Mouse (Mus musculus) intestine, embryonic 15.5 days (tissue): ENCODE measurements around the gene Raver2. TPM values are rescaled to one million over a fixed set of nuclear protein-coding genes. Genes with fewer than 3 reads are reported as not detected.
A peak's percentile ranks its signal among the peaks of the same experiment; 100 is the strongest.
"Not testable (repeated sequence)": the region's sequence is repeated elsewhere in the genome, so short reads cannot be mapped to it uniquely, and the experiment has no call there.

ENCODE experiments used
- ATAC-seq: fragments of 200-750 bp; cut with Nextera tagmentation; 2 replicates; pipeline ENCODE4 v1.8.0; 2017; ENCODE audit warnings: moderate TSS enrichment, moderate library complexity
- H3K27ac ChIP-seq: fragments of 300-500 bp; sonication (generic); 2 replicates; pipeline ENCODE4 v1.5.1; 2015; ENCODE audit warnings: mild to moderate bottlenecking, inconsistent platforms
- H3K27me3 ChIP-seq: fragments of 300-500 bp; sonication (generic); replicated peaks from 2 replicates; pipeline ENCODE4 v1.6.1; 2015; ENCODE audit warnings: inconsistent platforms
- H3K36me3 ChIP-seq: fragments of 300-500 bp; sonication (generic); 2 replicates; pipeline ENCODE4 v1.6.1; 2015; ENCODE audit warnings: inconsistent platforms
- H3K4me1 ChIP-seq: fragments of 300-500 bp; sonication (generic); replicated peaks from 2 replicates; pipeline ENCODE4 v1.6.1; 2015; ENCODE audit warnings: inconsistent platforms
- H3K4me2 ChIP-seq: fragments of 300-500 bp; sonication (generic); replicated peaks from 2 replicates; pipeline ENCODE4 v1.6.1; 2015; ENCODE audit warnings: mild to moderate bottlenecking, inconsistent platforms
- H3K4me3 ChIP-seq: fragments of 300-500 bp; sonication (generic); replicated peaks from 2 replicates; pipeline ENCODE4 v1.5.1; 2015; ENCODE audit warnings: inconsistent platforms
- H3K9ac ChIP-seq: fragments of 300-500 bp; sonication (generic); 2 replicates; pipeline ENCODE4 v1.6.1; 2015; ENCODE audit warnings: inconsistent platforms
- H3K9me3 ChIP-seq: fragments of 300-500 bp; sonication (generic); 2 replicates; pipeline ENCODE4 v1.6.1; 2016; ENCODE audit warnings: inconsistent platforms
- WGBS: fragments of 180-500 bp; shearing (Covaris S2); methylation state at CpG from one replicate; pipeline ENCODE4 v1.1.7; 2015; 5-methylcytosine and 5-hydroxymethylcytosine counted together
- polyA plus RNA-seq: library from polyadenylated mRNA; unstranded; fragments of >200 nt; fragmentation: Nextera tagmentation; extraction: Ambion mirVana; gene quantifications from 2 replicates; pipeline ENCODE4 v1.2.1, GENCODE M21; 2015

Raver2 gene
- polyA plus RNA-seq, 1 experiment from 2014 or later: 6.6 TPM

DNA sequence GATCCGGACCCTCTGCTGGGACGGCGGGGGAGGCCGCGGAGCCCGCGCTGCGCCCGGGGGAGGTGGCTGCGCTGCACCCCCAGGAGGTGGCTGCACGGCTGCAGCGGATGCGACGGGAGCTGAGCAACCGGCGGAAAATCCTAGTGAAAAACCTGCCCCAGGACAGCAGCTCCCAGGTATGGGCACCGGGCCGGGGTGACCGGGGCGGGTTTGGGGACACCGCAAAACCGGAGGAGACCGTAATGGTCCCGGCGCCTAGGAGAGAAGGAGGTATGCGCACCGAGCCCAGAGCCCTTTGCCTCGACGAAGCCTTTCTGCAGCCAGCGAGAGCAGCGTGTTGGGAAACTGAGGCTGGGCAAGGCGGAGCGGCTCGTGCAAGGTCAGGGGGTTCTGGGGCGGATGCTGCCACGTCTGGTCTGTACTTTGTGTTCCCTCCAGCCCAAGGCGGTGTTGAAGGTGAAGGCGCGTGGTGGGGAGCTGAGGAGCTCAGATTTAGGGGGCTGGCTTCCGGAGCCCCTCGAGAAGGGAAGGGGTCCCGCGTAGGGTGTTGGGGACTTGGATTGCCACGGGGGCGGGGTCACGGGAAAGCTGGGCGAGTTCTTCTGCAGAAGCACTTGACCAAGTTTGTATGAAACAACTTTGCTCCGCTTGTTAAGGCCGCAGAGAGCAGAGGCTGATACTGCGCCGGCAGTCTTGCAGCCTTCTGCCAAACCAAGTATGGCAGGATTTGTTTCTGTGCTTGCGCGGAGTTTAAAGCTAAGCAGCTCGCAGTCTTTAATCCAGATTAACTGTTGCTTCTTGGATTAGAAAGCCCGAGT, 580 bp downstream of the Raver2 start:
- H3K4me2 ChIP-seq: peak overlapping the region; percentile 96
- H3K36me3 ChIP-seq: no peaks in the 10 kb centered on the region
- peak overlapping the region; percentile 62 for H3K9ac ChIP-seq
- H3K9me3 ChIP-seq: no peaks in the 10 kb centered on the region
- H3K4me1 ChIP-seq: 0 out of 2 replicates have a peak, but pooled peaks cover 8% of the 10 kb centered on the region
- WGBS: 1% methylated on average over 55 of the region's 55 CpGs
- ATAC-seq: peak; percentile 86
- no peaks in the 10 kb centered on the region for H3K27me3 ChIP-seq
- peak overlapping the region; percentile 80 for H3K4me3 ChIP-seq
- H3K27ac ChIP-seq: 0 out of 2 replicates have a peak overlapping the region, but pooled peaks have one; percentile 51

DNA sequence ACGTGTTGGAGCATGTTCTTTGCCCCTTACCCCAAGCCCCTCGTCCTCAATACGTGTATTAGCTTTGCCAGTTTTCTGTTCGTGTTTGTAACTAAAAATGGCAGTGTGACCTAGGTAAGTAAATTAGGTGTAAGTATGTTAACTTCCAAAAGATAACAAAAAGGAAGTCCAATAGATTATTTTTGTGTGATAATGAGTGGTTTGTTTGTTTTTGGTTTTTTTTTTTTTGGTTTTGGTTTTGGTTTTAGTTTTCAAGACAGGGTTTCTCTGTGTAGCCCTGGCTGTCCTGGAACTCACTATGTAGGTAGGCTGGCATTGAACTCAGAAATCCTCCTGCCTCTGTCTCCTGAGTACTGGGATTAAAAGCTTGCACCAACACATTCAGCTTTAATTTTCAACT, 2.8 kb downstream of the Raver2 start:
- Histone ChIP-seq H3K4me3 (no peak overlapping the region), H3K9me3 (no peaks in the 10 kb centered on the region), H3K27ac (no peak overlapping the region), H3K4me1 (0 out of 2 replicates have a peak, but pooled peaks cover 10% of the 10 kb centered on the region), H3K9ac (no peak overlapping the region), H3K4me2 (no peak overlapping the region), H3K36me3 (no peaks in the 10 kb centered on the region), H3K27me3 (no peaks in the 10 kb centered on the region)
- WGBS: 70% methylated on average over 4 of the region's 4 CpGs
- ATAC-seq: no peak

GRCm38 (mm10) chr4:101076425-101076824, 7.6 kb downstream of the Raver2 start:
- no peak overlapping the region for H3K4me2 ChIP-seq
- no peaks in the 10 kb centered on the region for H3K36me3 ChIP-seq
- ATAC-seq: peak; percentile 25; the same call in 1 of the 2 replicates
- H3K9me3 ChIP-seq: no peaks in the 10 kb centered on the region
- 27% methylated on average over 3 of the region's 3 CpGs for WGBS
- no peak overlapping the region for H3K9ac ChIP-seq
- H3K27me3 ChIP-seq: no peaks in the 10 kb centered on the region
- 0 out of 2 replicates have a peak, but pooled peaks cover 4% of the 10 kb centered on the region for H3K4me1 ChIP-seq
- H3K27ac ChIP-seq: no peak overlapping the region
- no peak overlapping the region for H3K4me3 ChIP-seq

DNA sequence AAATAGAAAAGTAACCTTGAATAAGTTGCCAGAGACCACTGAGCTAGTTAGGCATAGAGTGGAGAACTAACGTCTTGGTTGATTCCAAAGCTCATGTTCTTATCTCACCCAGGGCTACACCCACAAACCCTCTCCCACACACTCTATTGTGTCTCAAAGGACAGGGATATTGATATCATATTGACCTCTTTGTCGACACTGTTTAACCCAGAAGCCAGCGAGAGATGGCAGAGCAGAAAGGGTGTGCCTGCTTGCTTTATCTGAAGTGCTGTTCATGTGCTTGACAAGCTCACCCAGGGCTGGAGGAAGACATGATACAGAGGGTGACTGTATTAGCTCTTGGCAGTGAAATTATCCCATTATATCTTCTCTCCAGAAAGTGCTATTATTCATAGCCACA, 11.2 kb downstream of the Raver2 start:
- H3K9ac ChIP-seq: no peak overlapping the region
- no peak overlapping the region for H3K4me3 ChIP-seq
- peaks cover 20% of the 10 kb centered on the region for H3K4me1 ChIP-seq
- H3K27ac ChIP-seq: no peak overlapping the region
- no peaks in the 10 kb centered on the region for H3K9me3 ChIP-seq
- H3K36me3 ChIP-seq: no peaks in the 10 kb centered on the region
- no peak overlapping the region for H3K4me2 ChIP-seq
- peak; percentile 76 for ATAC-seq
- WGBS: 42% methylated on average over 3 of the region's 3 CpGs
- no peaks in the 10 kb centered on the region for H3K27me3 ChIP-seq

- H3K4me2 ChIP-seq: peak overlapping the region; percentile 34
Observed at GRCm38 (mm10) chr4:101082176-101082888, 13.5 kb downstream of the Raver2 start.

DNA sequence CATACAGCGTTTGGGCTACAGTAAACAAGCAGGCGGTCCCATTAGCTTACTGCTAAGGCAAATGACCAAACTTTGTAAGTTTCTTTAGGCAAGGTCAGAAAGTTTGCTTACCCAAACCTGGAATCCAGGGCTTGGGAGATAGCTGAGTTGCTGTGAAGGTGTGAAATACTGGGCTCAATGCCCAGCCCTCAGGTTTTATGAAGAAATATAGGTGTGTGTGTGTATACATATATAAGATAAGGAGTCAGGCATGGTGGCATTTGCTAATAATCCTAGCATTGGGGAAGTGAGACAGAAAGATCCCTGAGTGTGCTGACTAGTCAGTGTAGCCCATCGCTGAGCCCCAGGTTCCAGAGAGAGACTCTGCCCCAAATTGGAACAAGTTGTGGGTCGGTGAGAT, 16.1 kb downstream of the Raver2 start:
- Histone ChIP-seq H3K36me3 (no peaks in the 10 kb centered on the region), H3K27ac (no peak overlapping the region), H3K9ac (no peak overlapping the region), H3K4me3 (no peak overlapping the region), H3K4me2 (no peak overlapping the region), H3K9me3 (no peaks in the 10 kb centered on the region), H3K4me1 (peaks cover 17% of the 10 kb centered on the region), H3K27me3 (no peaks in the 10 kb centered on the region)
- ATAC-seq: no peak
- WGBS: 74% methylated on average over 4 of the region's 4 CpGs

More at GRCm38 (mm10) chr4:101082176-101082888, 13.5 kb downstream of the Raver2 start:
- no peaks in the 10 kb centered on the region for H3K27me3 ChIP-seq
- peaks cover 17% of the 10 kb centered on the region for H3K4me1 ChIP-seq
- peak overlapping the region; percentile 28 for H3K27ac ChIP-seq
- H3K9ac ChIP-seq: no peak overlapping the region
- H3K36me3 ChIP-seq: no peaks in the 10 kb centered on the region
- WGBS: 23% methylated on average over 17 of the region's 17 CpGs
- no peaks in the 10 kb centered on the region for H3K9me3 ChIP-seq
- peak; percentile 68 for ATAC-seq
- H3K4me3 ChIP-seq: no peak overlapping the region

DNA sequence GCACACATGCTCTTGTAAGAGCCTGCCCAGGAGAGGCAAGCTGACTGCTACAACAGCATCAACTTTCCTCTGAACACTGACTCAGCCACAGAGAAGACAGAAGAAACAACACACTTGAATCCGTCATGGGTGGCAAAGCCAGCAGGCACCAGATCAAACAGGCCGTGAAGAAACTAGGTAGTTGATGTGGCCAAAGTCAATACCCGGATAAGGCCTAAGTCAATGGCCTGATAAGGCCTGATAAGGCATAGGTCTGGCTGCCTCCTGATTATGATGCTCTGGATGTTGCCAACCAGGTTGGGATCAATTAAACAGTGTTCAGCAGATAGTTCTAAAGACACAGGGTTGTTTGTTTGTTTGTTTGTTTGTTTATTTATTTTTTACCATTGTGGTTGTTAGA, 17.3 kb downstream of the Raver2 start:
- H3K36me3 ChIP-seq: no peaks in the 10 kb centered on the region
- no peak overlapping the region for H3K27ac ChIP-seq
- H3K9me3 ChIP-seq: no peaks in the 10 kb centered on the region
- peaks cover 17% of the 10 kb centered on the region for H3K4me1 ChIP-seq
- no peaks in the 10 kb centered on the region for H3K27me3 ChIP-seq
- H3K4me2 ChIP-seq: no peak overlapping the region
- 72% methylated on average over 3 of the region's 3 CpGs for WGBS
- no peak overlapping the region for H3K4me3 ChIP-seq
- H3K9ac ChIP-seq: no peak overlapping the region
- ATAC-seq: no peak

DNA sequence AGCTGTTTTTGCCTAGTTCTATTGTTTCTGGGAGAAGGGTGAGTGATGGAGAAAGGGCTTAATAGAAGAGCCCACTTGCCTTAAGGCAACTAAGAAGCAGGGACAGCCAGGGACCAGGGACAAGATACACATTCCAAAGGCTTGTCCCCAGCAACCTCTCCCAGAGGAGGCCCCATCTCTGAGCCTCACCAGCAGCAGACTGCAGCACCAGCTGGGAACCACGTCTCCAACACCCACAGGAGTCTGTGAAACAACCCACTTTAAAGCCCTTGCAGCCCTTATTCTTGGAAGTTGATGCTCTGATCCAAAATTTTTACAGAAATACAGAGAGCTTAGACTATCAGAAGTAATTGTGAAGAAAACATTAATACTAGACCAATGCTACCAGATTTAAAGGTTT, 18.9 kb downstream of the Raver2 start:
- H3K27me3 ChIP-seq: no peaks in the 10 kb centered on the region
- H3K36me3 ChIP-seq: no peaks in the 10 kb centered on the region
- no peak overlapping the region for H3K4me2 ChIP-seq
- H3K4me1 ChIP-seq: peaks cover 5% of the 10 kb centered on the region
- no peaks in the 10 kb centered on the region for H3K9me3 ChIP-seq
- no peak for ATAC-seq
- 43% methylated on average over 1 of the region's 1 CpGs for WGBS
- H3K4me3 ChIP-seq: no peak overlapping the region
- no peak overlapping the region for H3K27ac ChIP-seq
- no peak overlapping the region for H3K9ac ChIP-seq

GRCm38 (mm10) chr4:101090630-101091029, 21.8 kb downstream of the Raver2 start:
- not testable (repeated sequence) for H3K4me2 ChIP-seq, H3K27ac ChIP-seq, H3K36me3 ChIP-seq, H3K4me1 ChIP-seq, H3K9ac ChIP-seq, H3K9me3 ChIP-seq, H3K27me3 ChIP-seq, ATAC-seq, H3K4me3 ChIP-seq
- 96% methylated on average over 3 of the region's 3 CpGs for WGBS

- Histone ChIP-seq H3K9ac (no peak overlapping the region), H3K9me3 (no peaks in the 10 kb centered on the region), H3K27me3 (no peaks in the 10 kb centered on the region), H3K27ac (no peak overlapping the region), H3K4me2 (no peak overlapping the region), H3K4me1 (no peaks in the 10 kb centered on the region), H3K4me3 (no peak overlapping the region), H3K36me3 (no peaks in the 10 kb centered on the region)
- peak; percentile 41; the same call in 1 of the 2 replicates for ATAC-seq
- 33% methylated on average over 10 of the region's 10 CpGs for WGBS
Observed at GRCm38 (mm10) chr4:101093292-101093691, 24.5 kb downstream of the Raver2 start.

DNA sequence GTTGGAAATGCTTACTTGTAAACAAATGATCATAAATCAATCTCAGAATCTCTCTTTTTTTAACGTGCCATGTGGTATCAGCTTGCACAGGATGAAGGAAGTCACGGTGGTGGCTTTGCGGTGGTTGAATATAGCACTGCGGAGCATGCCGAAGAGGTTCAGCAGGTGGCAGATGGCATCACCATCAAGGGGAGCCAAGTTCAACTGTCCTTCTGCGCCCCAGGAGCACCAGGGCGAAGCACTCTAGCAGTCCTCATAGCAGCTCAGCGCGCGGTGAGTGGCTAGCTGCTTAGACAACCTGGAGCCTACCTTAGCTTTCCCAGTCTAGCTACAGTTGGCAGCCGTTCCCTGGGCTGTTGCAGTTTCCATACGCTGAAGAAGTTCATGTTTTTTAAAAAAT, 38.3 kb downstream of the Raver2 start:
- H3K9ac ChIP-seq: no peak overlapping the region
- H3K4me2 ChIP-seq: no peak overlapping the region
- no peaks in the 10 kb centered on the region for H3K36me3 ChIP-seq
- no peak for ATAC-seq
- H3K9me3 ChIP-seq: no peaks in the 10 kb centered on the region
- no peak overlapping the region for H3K27ac ChIP-seq
- no peak overlapping the region for H3K4me3 ChIP-seq
- no peaks in the 10 kb centered on the region for H3K4me1 ChIP-seq
- no peaks in the 10 kb centered on the region for H3K27me3 ChIP-seq
- WGBS: 81% methylated on average over 12 of the region's 12 CpGs

- H3K4me2 ChIP-seq: no peak overlapping the region
- WGBS: 78% methylated on average over 7 of the region's 7 CpGs
- no peaks in the 10 kb centered on the region for H3K9me3 ChIP-seq
- H3K4me3 ChIP-seq: no peak overlapping the region
- no peak overlapping the region for H3K9ac ChIP-seq
- peaks cover 9% of the 10 kb centered on the region; the same call in 1 of the 2 replicates for H3K36me3 ChIP-seq
- no peaks in the 10 kb centered on the region for H3K27me3 ChIP-seq
- H3K4me1 ChIP-seq: no peaks in the 10 kb centered on the region
- ATAC-seq: no peak
- no peak overlapping the region for H3K27ac ChIP-seq
Observed at GRCm38 (mm10) chr4:101121002-101121401, 52.2 kb downstream of the Raver2 start.
